Mouse (Mus musculus): ENCODE measurements around the gene Sos2. TPM values are rescaled to one million over a fixed set of nuclear protein-coding genes. Genes with fewer than 3 reads are reported as not detected.

Sos2 gene
- 10 to 100 TPM; 27.7 to 34.3 TPM for total RNA-seq (2021)

DNA sequence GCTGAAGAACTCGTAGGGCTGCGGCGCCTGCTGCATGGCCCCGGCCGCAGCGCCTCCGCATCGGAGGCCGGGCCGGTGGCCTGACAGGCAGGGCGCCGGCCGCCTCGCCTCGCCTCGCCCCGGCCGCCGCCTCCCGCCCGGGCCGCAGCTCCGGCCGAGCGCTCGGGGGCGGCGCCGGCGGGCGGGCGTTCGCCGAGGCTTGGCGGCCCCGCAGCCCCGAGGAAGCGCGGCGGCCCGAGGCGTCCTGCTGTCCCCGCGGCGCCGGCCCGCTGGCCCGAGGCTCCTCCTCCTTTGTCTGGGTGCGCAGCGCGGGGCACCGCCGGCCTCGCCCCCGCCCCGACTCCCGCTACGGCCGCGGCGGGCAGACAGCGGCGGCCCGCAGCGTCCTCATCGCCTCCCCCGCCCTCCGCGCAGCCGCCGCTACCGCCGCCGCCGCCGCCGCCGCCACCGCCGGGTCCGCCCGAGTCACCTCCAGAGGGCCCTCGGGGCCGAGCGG is at the start of gene Sos2:
TSS of gene Sos2 (minus strand) at position 287 of the 496 bp plus-strand sequence.
- DNase-seq (ENCODE audit: extremely low spot score in 1 of 2, low spot score in 2 of 2) = peak; percentile 18 to 80
- intact Hi-C loops (cut with DNase I) = loop anchor here (10.0 kb wide), 1 partner anchor 307 kb away; the partner anchor contains the start of genes Arf6 and Gm9887

DNA sequence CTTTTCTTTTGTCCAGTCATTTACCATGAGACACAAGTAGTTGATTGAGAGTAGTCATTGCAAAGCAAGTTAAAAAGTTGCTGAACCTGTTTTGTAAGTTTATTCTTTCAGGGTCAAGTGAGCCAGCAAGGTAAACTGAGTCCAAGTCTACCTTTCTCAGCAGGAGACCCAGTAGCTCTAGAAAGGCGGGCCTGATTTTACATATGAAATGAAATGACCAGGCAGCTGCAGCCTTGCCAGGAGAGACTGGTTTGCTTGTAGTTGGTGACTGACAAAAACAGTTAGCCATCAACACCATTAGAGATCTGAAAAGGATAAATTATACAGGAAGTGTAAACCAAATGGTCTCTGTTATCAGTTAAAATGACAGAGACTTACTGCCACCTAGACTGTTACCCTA is 48.7 kb upstream of the Sos2 start:
- intact Hi-C loops (cut with DNase I) = loop anchor here (10.0 kb wide), 1 partner anchor 164 kb away; the partner anchor contains the start of genes Atl1 and Map4k5
- DNase-seq (ENCODE audit: extremely low spot score in 1 of 2, low spot score in 2 of 2) = no peak

DNA sequence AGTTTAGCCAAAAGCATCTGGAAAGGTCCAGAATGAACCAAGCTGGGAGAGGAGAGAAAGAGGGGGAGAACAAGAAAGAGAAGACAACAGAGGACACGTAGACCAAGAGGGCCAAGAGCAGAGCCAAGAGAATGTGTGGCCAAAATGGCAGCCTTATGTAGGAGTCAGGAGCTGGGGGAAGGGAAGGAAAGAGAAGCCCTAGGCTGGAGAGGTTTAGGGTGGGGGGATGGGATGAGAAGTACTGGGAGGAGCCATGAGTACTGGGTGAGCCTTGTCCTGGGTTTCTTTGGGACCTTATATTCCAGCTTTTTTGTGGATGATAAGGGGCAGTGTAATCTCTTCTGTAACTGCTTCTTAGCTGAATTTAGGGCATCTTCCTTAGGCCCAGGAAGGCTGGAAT is 47.6 kb upstream of the Sos2 start:
- intact Hi-C loops (cut with DNase I) = loop anchor here (10.0 kb wide), 1 partner anchor 336 kb away; no protein-coding TSS in a partner anchor
- DNase-seq (ENCODE audit: extremely low spot score in 1 of 2, low spot score in 2 of 2) = no peak

DNA sequence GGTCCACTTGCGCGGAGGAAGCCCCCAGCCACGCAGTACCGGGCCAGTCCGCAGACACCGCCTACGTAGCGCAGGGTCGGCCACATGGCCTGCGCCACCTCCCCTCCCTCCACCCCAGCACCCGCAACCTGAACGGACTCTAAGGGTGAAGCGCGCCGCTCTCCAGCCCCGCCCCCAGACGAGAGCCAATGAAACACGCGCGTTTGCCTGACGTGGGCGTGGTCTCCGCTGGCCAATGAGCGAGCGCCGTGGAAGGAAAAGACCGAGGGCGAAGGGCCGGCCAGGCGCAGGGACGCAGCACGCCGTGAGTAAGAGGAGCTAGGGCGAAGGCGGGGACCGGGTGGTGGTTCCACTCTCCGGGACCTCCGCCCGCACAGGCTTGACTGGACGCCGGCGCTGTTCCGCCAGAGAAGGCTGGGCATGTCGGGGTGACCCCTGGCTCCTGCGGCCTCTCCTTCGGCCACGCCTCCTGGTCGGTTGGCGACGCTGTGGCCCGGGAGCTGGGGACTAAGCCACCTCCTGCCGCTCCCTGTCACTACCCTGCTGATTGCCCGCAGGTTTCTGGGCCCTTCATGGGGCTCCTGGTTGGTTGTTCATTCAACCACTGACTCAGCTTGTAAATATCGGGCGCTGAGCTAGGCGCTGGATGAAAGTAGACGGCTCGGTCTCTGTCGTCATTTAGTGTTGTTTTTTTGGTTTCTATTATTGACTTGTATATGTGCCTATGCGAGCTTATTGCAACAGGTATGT is 43.2 kb upstream of the Sos2 start, which contains the start of the genes L2hgdh and Atp5s:
TSS of gene L2hgdh (minus strand) at position 163 of the 750 bp plus-strand sequence.
TSS of gene Atp5s (plus strand) at position 240 of the 750 bp plus-strand sequence.
- intact Hi-C loops (cut with DNase I) = loop anchor here (10.0 kb wide), 1 partner anchor 340 kb away; no protein-coding TSS in a partner anchor
- peak; percentile 93 to 97 for DNase-seq (ENCODE audit: extremely low spot score in 1 of 2, low spot score in 2 of 2)

DNA sequence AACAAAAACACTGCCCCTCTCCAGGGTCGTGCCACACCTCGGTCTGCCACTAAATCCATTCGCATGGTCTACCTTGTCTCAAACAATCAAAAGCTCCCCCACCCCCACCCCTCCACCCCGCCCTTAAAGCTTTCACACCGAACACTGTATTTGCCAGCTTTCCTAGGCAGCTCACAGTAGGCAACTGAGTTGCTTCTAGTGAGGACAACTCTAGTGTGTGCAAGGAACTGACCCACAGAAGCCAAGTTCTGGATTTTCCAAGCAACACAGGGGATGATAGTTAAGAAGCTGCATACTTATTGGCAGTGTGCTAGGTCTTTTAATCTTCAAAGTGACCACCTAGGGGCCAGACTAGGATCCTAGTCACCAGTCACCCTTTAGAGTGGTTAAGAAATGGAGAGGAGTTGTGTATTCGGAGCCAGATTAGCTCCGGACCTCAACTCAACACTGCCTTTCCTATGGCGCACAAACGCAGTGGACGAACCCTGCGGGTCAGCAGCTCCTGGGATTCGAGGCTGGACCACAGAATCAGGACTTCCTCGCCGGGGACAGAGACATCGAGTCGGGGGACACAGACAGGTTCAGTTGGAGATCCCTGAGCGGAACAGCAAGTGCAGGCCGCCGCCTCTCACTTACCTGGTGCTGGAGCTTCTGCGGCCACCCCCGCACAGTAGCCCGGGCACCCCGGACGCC is 42.5 kb upstream of the Sos2 start:
- DNase-seq (ENCODE audit: extremely low spot score in 1 of 2, low spot score in 2 of 2) = no peak

DNA sequence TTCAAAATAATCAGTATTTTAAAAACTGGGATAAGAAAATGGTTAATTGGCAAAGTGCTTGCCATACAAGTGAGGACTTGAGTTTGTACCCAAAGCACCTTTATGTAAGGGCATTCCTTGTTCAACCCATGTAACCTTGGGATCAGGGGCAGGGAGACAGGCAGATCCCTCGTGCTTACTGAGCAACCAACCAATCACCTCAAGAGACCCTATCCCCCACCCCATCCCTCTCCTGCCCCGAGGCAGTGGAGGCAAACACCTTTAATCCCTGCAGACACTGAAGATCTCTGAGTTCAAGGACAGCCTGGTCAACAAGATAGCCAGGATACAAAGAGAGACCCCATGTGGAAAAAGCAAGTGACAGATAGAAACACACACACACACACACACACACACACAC is 41.7 kb upstream of the Sos2 start:
- no peak for DNase-seq (ENCODE audit: extremely low spot score in 1 of 2, low spot score in 2 of 2)
- intact Hi-C loops (cut with DNase I) = loop anchor here (10.0 kb wide), 1 partner anchor 341 kb away; no protein-coding TSS in a partner anchor

More for the DNA sequence above, 42.5 kb upstream of the Sos2 start:
- intact Hi-C loops (cut with DNase I) = loop anchor here (10.0 kb wide), 1 partner anchor 341 kb away; no protein-coding TSS in a partner anchor

DNA sequence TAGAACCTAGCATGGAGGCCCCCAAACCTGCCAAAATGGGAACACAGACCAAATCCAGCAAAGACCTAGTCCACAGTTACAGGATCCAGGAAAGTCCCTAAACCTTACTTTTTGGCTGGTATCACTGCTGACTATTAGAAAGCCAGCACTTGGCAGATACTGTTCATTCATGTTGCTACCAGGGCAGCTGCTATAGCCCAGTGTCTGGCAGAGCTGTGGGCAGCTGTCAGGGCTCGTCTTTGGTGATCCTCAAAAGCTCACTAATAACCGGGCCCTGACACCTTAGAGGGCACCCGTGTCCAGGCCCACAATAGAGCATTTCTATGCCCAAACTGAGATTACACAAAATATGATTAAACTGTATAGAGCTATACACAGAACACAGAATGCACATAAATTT is 41.2 kb upstream of the Sos2 start:
- intact Hi-C loops (cut with DNase I) = loop anchor here (10.0 kb wide), 1 partner anchor 342 kb away; no protein-coding TSS in a partner anchor
- no peak for DNase-seq (ENCODE audit: extremely low spot score in 1 of 2, low spot score in 2 of 2)

DNA sequence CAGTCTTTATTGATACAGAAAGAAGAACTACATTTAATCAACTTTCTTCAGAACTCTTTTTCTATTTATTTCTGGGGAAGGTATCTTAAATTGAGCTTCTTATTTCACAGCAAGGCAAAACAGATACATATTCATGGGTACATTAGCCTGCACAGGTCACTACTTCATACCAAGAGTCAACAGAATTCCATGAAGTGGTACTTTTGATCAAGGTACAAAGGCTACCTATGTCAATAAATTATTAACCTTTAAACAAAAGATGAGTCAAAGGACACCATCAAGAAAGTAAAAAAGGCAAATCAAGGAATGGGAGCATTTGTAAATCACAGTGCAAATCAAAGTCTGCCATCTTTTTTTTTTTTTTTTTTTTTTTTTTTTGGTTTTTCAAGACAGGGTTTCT is 32.0 kb upstream of the Sos2 start:
- intact Hi-C loops (cut with DNase I) = no loop called here
- DNase-seq (ENCODE audit: extremely low spot score in 1 of 2, low spot score in 2 of 2) = no peak

DNA sequence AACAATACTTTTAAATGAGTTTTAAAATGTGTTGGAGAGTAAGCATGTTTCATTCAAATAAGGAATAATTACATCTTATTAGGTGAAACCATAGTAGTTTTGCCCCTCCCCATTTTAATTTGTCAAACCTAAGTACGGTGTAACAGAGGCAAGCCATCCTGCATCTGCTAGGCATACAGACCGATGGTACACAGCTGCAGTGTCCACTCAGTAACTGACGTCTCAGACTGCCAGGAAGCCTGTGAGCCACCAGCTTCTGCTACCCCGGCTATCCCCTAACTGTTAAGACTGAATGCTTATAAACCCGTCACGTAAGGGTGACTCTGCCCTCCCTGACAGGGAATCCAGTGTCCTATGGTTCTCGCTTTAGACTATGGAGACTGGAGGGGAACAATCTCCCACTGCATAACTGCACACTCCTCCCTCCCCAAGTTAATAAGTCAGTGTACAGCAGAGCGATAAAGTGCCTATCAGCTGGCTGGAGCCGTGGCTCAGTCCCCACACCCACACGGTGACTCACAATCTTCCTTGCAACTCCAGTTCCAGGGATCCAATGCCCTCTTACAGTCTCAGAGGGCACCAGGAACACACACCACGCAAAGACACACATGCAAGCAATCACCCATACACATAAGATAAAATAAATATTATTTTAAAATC is 23.3 kb upstream of the Sos2 start:
- no peak for DNase-seq (ENCODE audit: extremely low spot score in 1 of 2, low spot score in 2 of 2)
- intact Hi-C loops (cut with DNase I) = no loop called here

DNA sequence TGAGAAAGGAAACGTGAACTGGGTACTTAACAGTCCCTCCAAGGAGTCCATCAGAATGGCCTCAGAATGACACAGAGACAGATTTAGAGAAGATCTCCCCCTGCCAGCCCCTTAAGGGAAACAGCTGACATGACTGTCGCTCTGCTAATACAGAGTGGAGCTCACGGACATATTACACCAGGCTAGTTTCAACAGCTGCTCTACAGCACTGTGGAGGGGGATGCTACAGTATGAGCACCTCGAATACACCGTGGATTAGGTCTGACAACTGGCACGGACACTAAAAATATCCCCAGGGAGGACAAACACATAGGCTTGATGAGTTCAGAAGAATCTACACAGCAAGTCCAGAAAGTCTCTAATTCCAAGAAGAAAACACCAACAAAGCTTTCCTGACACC is 16.7 kb upstream of the Sos2 start:
- intact Hi-C loops (cut with DNase I) = no loop called here
- no peak for DNase-seq (ENCODE audit: extremely low spot score in 1 of 2, low spot score in 2 of 2)

DNA sequence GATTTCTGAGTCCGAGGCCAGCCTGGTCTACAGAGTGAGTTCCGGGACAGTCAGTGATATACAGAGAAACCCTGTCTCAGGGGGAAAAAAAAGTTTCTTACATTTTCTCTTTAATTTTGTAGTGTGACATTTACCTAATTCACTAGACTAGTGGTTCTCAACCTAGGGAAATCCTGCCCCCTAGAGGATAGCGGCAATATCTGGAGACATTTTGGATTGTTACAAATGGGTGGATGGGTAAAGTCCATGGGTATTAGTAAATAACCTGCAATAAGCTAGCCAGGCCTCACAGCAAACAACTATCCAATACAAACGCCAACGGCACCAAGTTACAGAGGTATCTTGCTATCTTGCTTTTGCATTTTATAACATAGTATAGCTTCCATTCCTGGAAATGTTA is 15.1 kb upstream of the Sos2 start:
- peak in 1 of 2 experiments; percentile 43 for DNase-seq (ENCODE audit: extremely low spot score in 1 of 2, low spot score in 2 of 2)
- intact Hi-C loops (cut with DNase I) = no loop called here

DNA sequence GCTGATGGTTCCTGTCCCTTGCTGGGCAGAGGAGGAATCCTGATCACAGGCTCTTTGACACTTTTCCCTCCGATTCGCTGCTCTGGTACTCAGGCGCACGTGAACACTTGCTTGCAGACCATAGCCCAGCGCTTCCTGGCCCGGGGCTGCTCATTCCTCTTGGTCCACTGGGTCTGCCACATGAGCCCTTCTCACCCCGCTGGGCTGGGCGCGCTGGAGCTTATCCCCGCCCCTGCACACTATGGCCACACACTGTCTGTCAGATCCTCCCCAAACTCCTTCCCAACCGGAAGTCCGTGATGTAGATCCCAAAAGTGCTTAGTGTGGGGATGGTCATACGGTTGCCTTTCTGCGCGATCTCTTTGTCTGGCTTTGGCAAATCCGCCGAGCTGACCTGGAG is 11.8 kb upstream of the Sos2 start:
- DNase-seq (ENCODE audit: extremely low spot score in 1 of 2, low spot score in 2 of 2) = no peak
- intact Hi-C loops (cut with DNase I) = no loop called here

DNA sequence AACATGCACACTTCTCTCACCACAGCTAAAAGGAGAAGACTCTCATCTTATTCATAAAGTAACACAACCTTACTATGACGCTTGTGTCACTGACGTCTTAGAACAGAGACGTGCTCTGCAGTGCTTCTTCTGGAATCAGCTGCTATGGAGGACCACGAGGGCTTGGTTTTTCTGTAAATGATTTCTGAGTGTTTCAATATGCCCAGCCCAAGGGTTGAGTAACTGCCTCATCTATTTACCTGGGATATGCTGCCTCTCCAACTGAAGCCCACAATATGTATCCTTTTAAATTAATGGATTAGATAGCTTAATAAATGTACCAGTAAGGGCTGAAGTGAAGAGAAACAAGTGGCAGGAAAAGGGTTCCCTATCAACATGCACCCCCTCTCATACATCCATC is 9.1 kb upstream of the Sos2 start:
- intact Hi-C loops (cut with DNase I) = no loop called here

DNA sequence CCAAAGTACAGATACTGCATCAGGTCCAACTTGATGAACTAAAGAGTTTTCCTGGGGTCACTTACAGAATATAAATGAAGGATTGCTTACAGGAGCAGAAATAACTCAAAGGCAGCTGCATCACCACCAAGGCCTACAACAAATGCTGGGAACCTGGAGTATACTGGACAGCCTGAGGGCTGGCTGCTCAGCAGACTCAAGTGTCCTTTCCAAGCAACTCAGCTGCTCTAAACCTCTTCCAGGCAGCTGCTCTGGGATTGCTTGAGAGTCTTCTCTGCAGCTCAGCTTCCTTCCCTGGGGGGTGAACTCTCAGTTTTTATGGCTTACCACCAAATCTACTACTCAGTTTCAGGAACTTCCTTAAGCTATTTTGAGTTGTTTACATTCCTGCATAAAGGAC is 7.4 kb upstream of the Sos2 start:
- intact Hi-C loops (cut with DNase I) = loop anchor here (10.0 kb wide), 1 partner anchor 314 kb away; the partner anchor contains the start of genes Arf6 and Gm9887
- DNase-seq (ENCODE audit: extremely low spot score in 1 of 2, low spot score in 2 of 2) = no peak

More for the DNA sequence above, 9.1 kb upstream of the Sos2 start:
- no peak for DNase-seq (ENCODE audit: extremely low spot score in 1 of 2, low spot score in 2 of 2)

DNA sequence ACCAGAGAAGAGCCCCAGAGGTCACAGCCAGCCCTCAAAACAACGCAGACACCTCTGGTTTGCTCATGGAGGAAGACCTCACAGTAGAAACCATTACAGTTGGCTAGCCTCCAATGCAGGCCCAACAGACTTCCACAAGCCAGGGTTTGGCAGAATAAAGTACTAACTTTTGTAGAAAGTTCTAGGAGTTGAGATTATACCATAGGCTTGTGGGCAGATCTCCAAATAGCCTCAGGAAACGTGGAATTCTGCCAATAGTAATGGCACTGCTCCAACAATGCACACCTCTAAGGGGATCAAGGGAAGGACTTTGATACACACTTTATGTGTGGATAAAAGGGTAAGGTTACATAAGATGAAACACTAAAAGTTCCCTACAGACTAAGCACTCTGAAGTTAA is 6.7 kb upstream of the Sos2 start:
- intact Hi-C loops (cut with DNase I) = loop anchor here (10.0 kb wide), 1 partner anchor 314 kb away; the partner anchor contains the start of genes Arf6 and Gm9887
- DNase-seq (ENCODE audit: extremely low spot score in 1 of 2, low spot score in 2 of 2) = no peak

DNA sequence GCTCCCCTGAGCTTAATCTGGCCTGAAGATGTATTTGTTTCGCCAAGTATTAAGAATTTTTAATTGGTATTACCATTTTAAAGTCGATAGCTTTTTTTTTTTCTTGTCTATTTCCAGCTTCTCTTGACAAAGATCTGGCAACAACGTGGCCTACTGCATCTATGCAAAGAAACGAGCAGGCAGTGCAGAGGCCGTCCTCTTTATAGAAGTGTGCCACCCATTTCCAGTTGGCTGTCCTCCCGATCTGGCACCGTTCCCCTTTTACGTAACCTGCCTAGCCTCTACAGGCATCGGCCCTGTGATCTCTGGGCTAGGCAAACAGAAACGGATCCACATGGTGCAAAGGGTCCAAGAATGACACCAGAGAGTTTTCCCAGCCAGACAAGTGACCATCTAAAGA is 1.9 kb upstream of the Sos2 start:
- intact Hi-C loops (cut with DNase I) = loop anchor here (10.0 kb wide), 1 partner anchor 309 kb away; the partner anchor contains the start of genes Arf6 and Gm9887
- peak; percentile 62 to 75 for DNase-seq (ENCODE audit: extremely low spot score in 1 of 2, low spot score in 2 of 2)

DNA sequence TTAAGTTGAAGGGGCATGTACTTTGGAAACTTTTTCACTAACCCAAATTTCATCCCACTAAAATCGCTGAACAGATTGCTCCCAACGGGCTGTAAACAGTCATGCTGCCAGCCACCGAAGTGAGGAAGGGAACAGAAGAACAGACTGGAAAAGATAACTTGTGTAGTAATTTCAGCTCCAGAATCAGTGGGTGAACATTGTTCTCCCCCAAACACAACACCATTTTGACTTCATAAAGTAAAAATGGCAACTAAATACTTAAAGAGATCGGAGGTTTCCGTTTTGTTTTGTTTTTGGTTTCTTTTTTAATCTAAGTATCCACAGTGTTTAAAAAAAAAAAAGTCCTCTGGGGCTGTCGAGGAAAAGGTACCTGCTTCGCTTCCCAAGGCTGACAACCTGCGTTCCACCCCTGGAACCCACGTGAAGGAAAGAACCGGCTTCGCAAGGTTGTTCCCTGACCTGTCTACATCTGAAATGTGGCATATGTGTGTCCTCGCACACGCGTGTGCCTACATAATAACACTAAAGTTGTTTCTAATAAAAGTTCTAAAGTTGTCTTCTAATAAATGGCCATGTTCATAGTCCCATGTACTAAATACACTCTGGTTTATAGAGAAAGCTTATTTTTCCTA is 1.3 kb upstream of the Sos2 start:
- no peak for DNase-seq (ENCODE audit: extremely low spot score in 1 of 2, low spot score in 2 of 2)
- intact Hi-C loops (cut with DNase I) = loop anchor here (10.0 kb wide), 1 partner anchor 308 kb away; the partner anchor contains the start of genes Arf6 and Gm9887

All from left cerebral cortex, postnatal 10 days (tissue).